Mouse (Mus musculus): Measurements from ENCODE around the gene Tnrc6c.

DNA sequence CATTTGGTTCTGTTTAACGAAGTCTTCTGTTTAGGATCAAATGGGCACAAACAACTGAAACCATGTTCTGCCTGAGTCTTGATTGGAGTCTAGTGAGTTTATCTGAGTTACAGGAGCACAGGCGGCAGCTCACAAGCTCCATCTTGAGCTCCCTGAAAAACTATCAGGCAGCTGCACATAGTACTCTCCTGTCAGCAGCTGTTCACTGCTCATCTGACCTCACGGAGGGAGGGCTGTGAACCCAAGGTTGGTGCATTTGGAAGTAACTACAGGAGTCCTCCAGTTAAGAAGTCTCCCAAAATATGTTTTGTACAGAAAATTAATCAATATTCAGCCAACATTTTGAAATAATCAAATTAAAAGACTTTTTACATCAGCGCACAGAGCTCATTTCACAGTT is 94.5 kb downstream of the Tnrc6c start:
- TF ChIP-seq CTCF (IDR thresholded peaks at IDR 0.05; ENCODE audit: low read depth) (no peak), EP300 (optimal IDR thresholded peaks at IDR 0.05) (no peak)
